ENCODE assay signal across 19 mouse cellular contexts in the genomic region with DNA sequence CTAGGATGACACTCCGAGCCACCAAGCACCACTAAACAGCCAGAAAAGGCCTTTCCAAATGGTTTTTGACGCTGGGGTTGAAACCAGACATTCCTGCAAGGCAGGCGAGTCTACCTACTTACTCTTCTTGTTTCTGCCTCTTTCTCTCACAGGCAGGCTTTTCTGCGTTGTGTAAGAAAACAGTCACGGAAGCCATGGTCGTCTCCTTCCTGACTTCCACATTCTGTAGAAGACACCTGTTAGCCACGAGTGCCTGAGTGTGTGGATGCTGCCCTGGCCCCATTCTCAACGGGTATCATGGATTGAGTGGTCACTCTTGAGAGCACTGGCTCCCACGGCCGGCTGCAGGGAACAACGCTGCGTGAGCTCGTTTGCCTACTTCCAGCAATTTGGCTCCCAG. TPM values are rescaled to one million over a fixed set of nuclear protein-coding genes. Genes with fewer than 3 reads are reported as not detected.
DNase-seq lines count a peak whose midpoint lies in the region; ATAC-seq lines count a peak whose summit lies in the region.
"Had no signal": no experiment of that assay in that cellular context is flagged by ENCODE, and none has a peak within 500 bp of the region (broad histone marks: within the 10 kb centered on the region; RNA-seq: fewer than 3 reads in every experiment).

No protein-coding gene starts in this region.

- no peaks in the 10 kb centered on the region for H3K9me3 ChIP-seq in forebrain, embryonic 11.5 days (ENCODE audit: control insufficient read depth, low read length)
- no peaks in the 10 kb centered on the region for H3K9me3 ChIP-seq in forebrain, embryonic 13.5 days (replicated peaks)
- no peaks in the 10 kb centered on the region for H3K9me3 ChIP-seq in heart, embryonic 12.5 days (replicated peaks)
- H3K9me3 ChIP-seq: G1E had no signal

- no peaks in the 10 kb centered on the region for H3K36me3 ChIP-seq in forebrain, embryonic 11.5 days (ENCODE audit: control insufficient read depth, insufficient read depth, low read length)
- H3K36me3 ChIP-seq in forebrain, embryonic 13.5 days (ENCODE audit: poor library complexity, severe bottlenecking), result peaks cover 6% of the 10 kb centered on the region; the same call in 1 of the 2 replicates
- no peaks in the 10 kb centered on the region for H3K36me3 ChIP-seq in heart, embryonic 12.5 days
- H3K36me3 ChIP-seq: G1E had no signal

- no peak overlapping the region for H3K4me2 ChIP-seq in forebrain, embryonic 11.5 days (ENCODE audit: low read depth, low read length, severe bottlenecking)
- no peak overlapping the region for H3K4me2 ChIP-seq in forebrain, embryonic 13.5 days
- no peak overlapping the region for H3K4me2 ChIP-seq in heart, embryonic 12.5 days

- H3K4me3 ChIP-seq in forebrain, embryonic 11.5 days (ENCODE audit: low read depth, low read length), result no peak overlapping the region
- H3K4me3 ChIP-seq in forebrain, embryonic 13.5 days, result no peak overlapping the region
- no peak overlapping the region for H3K4me3 ChIP-seq in heart, embryonic 12.5 days

- no peak overlapping the region for H3K27ac ChIP-seq in forebrain, embryonic 11.5 days (ENCODE audit: low read depth, low read length)
- no peak overlapping the region for H3K27ac ChIP-seq in forebrain, embryonic 13.5 days
- no peak overlapping the region for H3K27ac ChIP-seq in heart, embryonic 12.5 days (ENCODE audit: poor library complexity, severe bottlenecking)

- WGBS in forebrain, embryonic 11.5 days, result 92% methylated on average over 13 of the region's 13 CpGs
- 84% methylated on average over 13 of the region's 13 CpGs for WGBS in forebrain, embryonic 13.5 days
- WGBS in heart, embryonic 12.5 days, result 81% methylated on average over 13 of the region's 13 CpGs

- ATAC-seq in forebrain, embryonic 11.5 days (replicated peaks; ENCODE audit: low FRiP score), result no peak
- no peak for ATAC-seq in forebrain, embryonic 13.5 days
- no peak for ATAC-seq in heart, embryonic 12.5 days (ENCODE audit: insufficient number of reproducible peaks, low FRiP score)
- ATAC-seq: activated CD4-positive, CD25-positive, alpha-beta regulatory T cell, adult 4 months; CD4-positive, CD25-positive, alpha-beta regulatory T cell, adult 4 months; Patski had no signal

- H3K9ac ChIP-seq in forebrain, embryonic 11.5 days (ENCODE audit: low read length), result no peak overlapping the region
- H3K9ac ChIP-seq in forebrain, embryonic 13.5 days, result no peak overlapping the region
- H3K9ac ChIP-seq in heart, embryonic 12.5 days, result no peak overlapping the region

- no peaks in the 10 kb centered on the region for H3K27me3 ChIP-seq in forebrain, embryonic 11.5 days (ENCODE audit: control insufficient read depth, insufficient read depth, low read length)
- no peaks in the 10 kb centered on the region for H3K27me3 ChIP-seq in forebrain, embryonic 13.5 days
- no peaks in the 10 kb centered on the region for H3K27me3 ChIP-seq in heart, embryonic 12.5 days (replicated peaks)
- H3K27me3 ChIP-seq: CH12.LX, Patski had no signal

- DNase-seq in forebrain, embryonic 11.5 days (ENCODE audit: low spot score), result peak; percentile 33
- DNase-seq in heart, adult 11 months, result peak; percentile 61
- DNase-seq: adrenal gland, adult 2 months; adrenal gland, adult 8-10 months; adrenal gland, postnatal 10 days; adrenal gland, postnatal 14 days; adrenal gland, postnatal 25 days; adrenal gland, postnatal 36 days; B cell, adult 2 months; cerebellum, adult 11 months; cerebellum, adult 11-12 months; cerebellum, adult 18-20 months had no signal

- H3K4me1 ChIP-seq in forebrain, embryonic 11.5 days (replicated peaks; ENCODE audit: control insufficient read depth, insufficient read depth, low read length), result no peaks in the 10 kb centered on the region
- 0 out of 2 replicates have a peak, but pooled peaks cover 5% of the 10 kb centered on the region for H3K4me1 ChIP-seq in forebrain, embryonic 13.5 days
- peaks cover 19% of the 10 kb centered on the region for H3K4me1 ChIP-seq in heart, embryonic 12.5 days (replicated peaks)

RNA-seq across cellular contexts. Expression of gene Gne, which starts 31.1 kb away (rescaled TPM):
- polyA plus RNA-seq in forebrain, embryonic 11.5 days (2014; fragmentation: Nextera tagmentation; extraction: Ambion mirVana), result 18.8 and 20.8 TPM in 2 replicates
- 18.0 and 19.3 TPM in 2 replicates for polyA plus RNA-seq in forebrain, embryonic 13.5 days (2015; fragmentation: Nextera tagmentation; extraction: Ambion mirVana)
- polyA plus RNA-seq in heart, embryonic 12.5 days (2016; fragmentation: Nextera tagmentation; extraction: Ambion mirVana), result 35.6 and 36.3 TPM in 2 replicates
